Mouse (Mus musculus) liver, adult 2 months (tissue): ENCODE measurements at regions not wholly inside any gene's neighbourhood (a gene's known extent, or its start where the extent isn't known, plus 50 kb on each side); places are given as distances from the start of the nearest gene placed in this dataset.
A peak's percentile ranks its signal among the peaks of the same experiment; 100 is the strongest.

Experiments used
- DNase-seq: peaks from one replicate; pipeline ENCODE4 v3.0.0-alpha.2; 2011; ENCODE audit warnings: low read depth, low spot score; ENCODE audit errors: extremely low read depth
- H3K27ac ChIP-seq: fragments of 200-500 bp; replicated peaks from 2 replicates; pipeline ENCODE4 v1.5.1; 2012; ENCODE audit warnings: low read depth, mild to moderate bottlenecking, control low read depth, inconsistent platforms, low read length; ENCODE audit not compliant: insufficient read depth
- H3K27me3 ChIP-seq: fragments of 200-500 bp; 2 replicates; pipeline ENCODE4 v1.6.1; 2012; ENCODE audit warnings: mild to moderate bottlenecking, moderate library complexity, low read length, inconsistent platforms; ENCODE audit not compliant: control insufficient read depth, insufficient read depth
- H3K36me3 ChIP-seq: fragments of 200-500 bp; 2 replicates; pipeline ENCODE4 v1.6.1; 2012; ENCODE audit warnings: low read length, inconsistent platforms; ENCODE audit not compliant: control insufficient read depth, insufficient read depth
- H3K4me1 ChIP-seq: fragments of 200-500 bp; 2 replicates; pipeline ENCODE4 v1.6.1; 2011; ENCODE audit warnings: low read length; ENCODE audit not compliant: control insufficient read depth, insufficient read depth
- H3K4me3 ChIP-seq: fragments of 200-500 bp; 2 replicates; pipeline ENCODE4 v1.5.1; 2011; ENCODE audit warnings: low read depth, mild to moderate bottlenecking, control low read depth, low read length, moderate library complexity; ENCODE audit not compliant: insufficient read depth
- H3K79me2 ChIP-seq: fragments of 200-500 bp; 2 replicates; pipeline ENCODE4 v1.6.1; 2012; ENCODE audit warnings: inconsistent platforms, mild to moderate bottlenecking, low read length, moderate library complexity; ENCODE audit not compliant: control insufficient read depth, insufficient read depth
- H3K9ac ChIP-seq: fragments of 200-500 bp; 2 replicates; pipeline ENCODE4 v1.6.1; 2012; ENCODE audit warnings: low read depth, mild to moderate bottlenecking, control low read depth, inconsistent platforms, low read length
- CTCF ChIP-seq: fragments of 200-500 bp; IDR thresholded peaks from 2 replicates; pipeline ENCODE4 v1.5.1; 2011; ENCODE audit warnings: low read depth, low read length, control low read depth
- POLR2A ChIP-seq: fragments of 200-500 bp; IDR thresholded peaks from 2 replicates; pipeline ENCODE4 v1.6.1; 2011; ENCODE audit warnings: low read length, control low read depth; ENCODE audit not compliant: insufficient read depth; ENCODE audit errors: extremely low read depth
- WGBS: fragments of 180-500 bp; shearing (Covaris S2); methylation state at CpG from one replicate; pipeline ENCODE4 v1.1.7; 2018; 5-methylcytosine and 5-hydroxymethylcytosine counted together

DNA sequence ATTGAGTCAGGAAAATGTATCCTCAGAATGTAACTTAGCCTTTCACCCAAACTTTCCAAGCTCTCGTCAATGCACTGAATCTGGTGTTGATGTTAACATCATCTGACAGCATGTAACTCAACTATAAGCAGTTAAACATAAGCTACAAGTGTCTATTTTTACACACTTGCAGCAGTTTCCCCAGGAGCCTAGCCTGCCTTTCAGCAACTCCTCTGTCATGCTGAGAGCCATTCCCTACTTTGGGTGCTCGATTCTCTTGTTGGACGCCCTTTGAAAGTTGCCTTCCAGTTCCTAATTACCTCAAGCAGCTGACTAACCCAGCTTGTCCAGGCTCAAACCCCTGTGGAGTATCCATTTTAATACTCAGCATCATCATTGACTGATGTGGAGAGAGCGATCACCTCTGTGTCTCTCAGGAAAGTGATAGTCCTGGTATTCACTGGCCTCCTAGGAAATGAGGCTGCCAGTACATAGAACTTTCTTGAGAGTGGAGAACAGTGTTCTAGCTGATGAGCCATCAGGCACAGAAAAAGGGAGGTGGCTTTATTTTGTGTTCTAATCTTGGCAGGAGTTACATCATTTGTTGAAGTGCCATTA lies 396.8 kb upstream of the Acvr2a start:
- Histone ChIP-seq H3K9ac (no peak overlapping the region), H3K27ac (no peak overlapping the region), H3K27me3 (no peaks in the 10 kb centered on the region), H3K4me3 (no peak overlapping the region), H3K79me2 (no peaks in the 10 kb centered on the region), H3K4me1 (peaks cover 3% of the 10 kb centered on the region; the same call in 1 of the 2 replicates), H3K36me3 (no peaks in the 10 kb centered on the region)
- no peak for DNase-seq
- WGBS, result 91% methylated on average over 4 of the region's 4 CpGs
- TF ChIP-seq POLR2A, result no peak
- no peak for TF ChIP-seq CTCF

- Histone ChIP-seq H3K9ac (no peak overlapping the region), H3K79me2 (no peaks in the 10 kb centered on the region), H3K36me3 (no peaks in the 10 kb centered on the region), H3K27ac (no peak overlapping the region), H3K27me3 (no peaks in the 10 kb centered on the region), H3K4me3 (no peak overlapping the region), H3K4me1 (no peaks in the 10 kb centered on the region)
- TF ChIP-seq CTCF, result no peak
- TF ChIP-seq POLR2A, result no peak
- peak; percentile 56 for DNase-seq
- WGBS, result 76% methylated on average over 3 of the region's 3 CpGs
Measured at GRCm38 (mm10) chr2:48420791-48421190, 393.1 kb upstream of the Acvr2a start.

DNA sequence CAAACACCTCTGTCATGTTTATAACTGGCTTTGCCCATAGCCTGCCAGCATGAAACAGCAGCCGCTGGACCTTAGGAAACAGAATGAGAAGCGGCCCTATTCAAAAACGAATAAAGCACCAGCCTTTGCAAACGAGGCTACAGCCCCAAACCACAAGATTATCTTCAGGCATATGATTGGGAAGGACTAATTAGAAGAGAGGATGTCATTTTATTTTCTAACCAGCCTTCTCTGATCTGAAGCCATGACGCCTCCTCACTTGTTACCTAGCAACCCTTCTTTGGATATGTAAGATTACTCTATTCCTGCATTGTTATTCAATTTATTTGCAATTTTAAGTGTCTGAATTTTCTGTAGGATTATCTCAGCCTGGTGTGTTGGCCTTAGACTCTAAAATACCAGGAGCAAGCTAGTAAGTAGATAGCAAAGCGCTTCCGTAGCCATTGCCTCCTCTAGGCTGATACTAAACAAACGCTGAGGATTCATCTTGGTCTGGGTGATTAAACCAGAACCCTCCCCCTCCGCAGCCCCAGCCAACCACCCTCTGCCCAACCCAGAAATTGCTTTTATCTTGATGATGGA lies 390.0 kb upstream of the Acvr2a start:
- Histone ChIP-seq H3K36me3 (no peaks in the 10 kb centered on the region), H3K4me3 (no peak overlapping the region), H3K79me2 (no peaks in the 10 kb centered on the region), H3K9ac (no peak overlapping the region), H3K27me3 (no peaks in the 10 kb centered on the region), H3K4me1 (peaks cover 3% of the 10 kb centered on the region; the same call in 1 of the 2 replicates), H3K27ac (no peak overlapping the region)
- 85% methylated on average over 9 of the region's 9 CpGs for WGBS
- TF ChIP-seq POLR2A, result no peak
- TF ChIP-seq CTCF, result no peak
- no peak for DNase-seq

GRCm38 (mm10) chr2:48424562-48424961 lies 389.3 kb upstream of the Acvr2a start:
- Histone ChIP-seq H3K4me3 (no peak overlapping the region), H3K4me1 (peaks cover 3% of the 10 kb centered on the region; the same call in 1 of the 2 replicates), H3K27ac (no peak overlapping the region), H3K9ac (no peak overlapping the region), H3K27me3 (no peaks in the 10 kb centered on the region), H3K36me3 (no peaks in the 10 kb centered on the region), H3K79me2 (no peaks in the 10 kb centered on the region)
- DNase-seq, result no peak
- TF ChIP-seq CTCF (no peak), POLR2A (no peak)
- 73% methylated on average over 9 of the region's 9 CpGs for WGBS

DNA sequence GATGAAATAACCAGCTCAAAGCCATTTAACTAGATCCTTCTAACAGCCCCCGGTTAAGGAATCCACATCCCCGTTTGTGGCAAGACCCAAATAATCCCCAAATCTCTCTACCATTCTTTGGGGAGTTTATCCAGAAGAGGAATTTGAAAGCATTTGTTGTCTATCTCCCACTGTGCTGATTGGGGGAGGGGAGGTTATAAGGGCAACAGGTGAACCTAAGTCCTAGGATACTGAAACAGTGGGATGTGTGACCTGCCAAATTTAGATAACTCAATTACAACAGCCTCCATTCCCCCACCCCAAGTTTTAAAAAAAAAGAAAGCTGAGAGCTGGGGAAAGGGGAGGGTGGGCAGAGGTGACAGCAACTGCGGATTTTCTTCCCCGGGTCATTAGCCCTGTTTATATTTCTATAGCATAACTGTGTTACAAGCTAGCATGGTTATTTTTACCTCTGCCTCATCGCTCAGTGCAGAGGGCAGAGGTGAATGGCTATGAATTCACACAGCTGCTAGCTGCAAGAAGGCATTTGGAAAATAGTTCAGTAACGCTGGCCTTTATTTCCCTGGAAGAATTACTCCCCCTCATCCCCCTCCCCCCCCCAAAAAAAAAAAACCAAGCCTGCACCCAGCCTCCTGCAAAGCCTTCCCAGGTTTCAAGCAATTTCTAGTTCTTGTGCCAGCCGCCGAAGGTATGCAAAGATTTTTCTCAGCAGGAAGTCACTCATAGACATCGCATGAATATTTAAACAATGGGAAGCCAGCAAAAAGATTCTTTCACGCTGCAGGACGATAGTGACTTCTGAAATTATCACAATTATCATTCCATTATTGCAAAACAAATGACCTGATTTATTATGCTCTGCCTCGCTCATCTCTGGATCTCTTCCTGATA lies 388.5 kb upstream of the Acvr2a start:
- no peak for TF ChIP-seq CTCF
- TF ChIP-seq POLR2A, result no peak
- no peak for DNase-seq
- Histone ChIP-seq H3K27me3 (no peaks in the 10 kb centered on the region), H3K9ac (no peak overlapping the region), H3K36me3 (no peaks in the 10 kb centered on the region), H3K27ac (no peak overlapping the region), H3K4me1 (peaks cover 3% of the 10 kb centered on the region; the same call in 1 of the 2 replicates), H3K4me3 (no peak overlapping the region), H3K79me2 (no peaks in the 10 kb centered on the region)
- 61% methylated on average over 12 of the region's 12 CpGs for WGBS
